Comparison of ENCODE assay signal across 11 mouse cellular contexts in the genomic region with DNA sequence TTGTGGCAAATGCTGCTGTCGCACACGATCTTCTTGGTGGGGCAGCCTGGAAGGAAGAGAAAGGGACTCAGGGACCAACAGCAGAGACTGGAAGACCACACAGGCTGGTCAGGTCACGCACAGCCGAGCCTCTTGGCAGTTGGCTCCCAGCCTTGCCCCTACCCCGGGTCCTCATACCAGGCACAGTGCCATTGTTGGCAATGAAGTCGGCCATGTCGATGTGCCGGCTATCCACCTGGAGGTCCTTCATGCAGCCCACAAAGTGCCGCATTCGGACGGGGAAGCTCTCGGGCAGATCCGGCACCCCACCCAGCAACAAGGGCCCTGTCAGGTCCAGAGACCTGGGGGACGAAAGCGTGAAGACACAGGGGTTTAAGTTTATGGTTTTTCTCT. TPM values are rescaled to one million over a fixed set of nuclear protein-coding genes. Genes with fewer than 3 reads are reported as not detected.
A peak's percentile ranks its signal among the peaks of the same experiment; 100 is the strongest.
DNase-seq lines count a peak whose midpoint lies in the region; ATAC-seq and TF ChIP-seq lines count a peak whose summit lies in the region.
"Had no signal": no experiment of that assay in that cellular context is flagged by ENCODE, and none has a peak within 500 bp of the region (broad histone marks: within the 10 kb centered on the region; RNA-seq: fewer than 3 reads in every experiment).

No protein-coding gene starts in this region.

- no peak overlapping the region for H3K4me2 ChIP-seq in forebrain, embryonic 14.5 days (ENCODE audit: low read length)
- H3K4me2 ChIP-seq in midbrain, embryonic 13.5 days (replicated peaks), result no peak overlapping the region
- H3K4me2 ChIP-seq in intestine, embryonic 15.5 days (replicated peaks), result no peak overlapping the region

- no peak for TF ChIP-seq CTCF in E14TG2a.4 (conservative IDR thresholded peaks at IDR 0.05; ENCODE audit: low read length)

- H3K4me3 ChIP-seq in E14TG2a.4 (replicated peaks; ENCODE audit: low read length), result peak overlapping the region; percentile 60
- H3K4me3 ChIP-seq in forebrain, embryonic 14.5 days (ENCODE audit: low read depth, low read length), result no peak overlapping the region
- no peak overlapping the region for H3K4me3 ChIP-seq in midbrain, embryonic 13.5 days (replicated peaks)
- H3K4me3 ChIP-seq in intestine, embryonic 15.5 days (replicated peaks), result no peak overlapping the region

- no peaks in the 10 kb centered on the region for H3K36me3 ChIP-seq in E14TG2a.4 (ENCODE audit: insufficient read depth, low read length)
- peaks cover 95% of the 10 kb centered on the region for H3K36me3 ChIP-seq in forebrain, embryonic 14.5 days (ENCODE audit: control insufficient read depth, insufficient read depth, low read length)
- peaks cover 95% of the 10 kb centered on the region for H3K36me3 ChIP-seq in midbrain, embryonic 13.5 days
- 0 out of 2 replicates have a peak, but pooled peaks cover 4% of the 10 kb centered on the region for H3K36me3 ChIP-seq in intestine, embryonic 15.5 days

- WGBS in forebrain, embryonic 14.5 days, result 78% methylated on average over 15 of the region's 15 CpGs
- WGBS in midbrain, embryonic 13.5 days, result 81% methylated on average over 15 of the region's 15 CpGs
- WGBS in intestine, embryonic 15.5 days, result 93% methylated on average over 15 of the region's 15 CpGs

- no peak for ATAC-seq in forebrain, embryonic 14.5 days
- ATAC-seq in midbrain, embryonic 13.5 days, result no peak
- no peak for ATAC-seq in intestine, embryonic 15.5 days

- no peak overlapping the region for H3K9ac ChIP-seq in forebrain, embryonic 14.5 days (ENCODE audit: low read length)
- peak overlapping the region; percentile 21; the same call in 1 of the 2 replicates for H3K9ac ChIP-seq in midbrain, embryonic 13.5 days (replicated peaks)
- no peak overlapping the region for H3K9ac ChIP-seq in intestine, embryonic 15.5 days

- peak; percentile 65 for DNase-seq in cerebellum, adult 9-11 months
- DNase-seq in cerebellum, adult 8-10 months, result no peak
- DNase-seq in forebrain, embryonic 14.5 days (ENCODE audit: low spot score), result no peak
- no peak for DNase-seq in right cerebral cortex, postnatal 14 days
- DNase-seq in lung, postnatal 25 days (ENCODE audit: low spot score), result no peak
- DNase-seq: adrenal gland, adult 2 months; thymus, postnatal 4 days had no signal

- H3K27me3 ChIP-seq in E14TG2a.4 (ENCODE audit: insufficient read depth, low read length), result peaks cover 87% of the 10 kb centered on the region
- no peaks in the 10 kb centered on the region for H3K27me3 ChIP-seq in forebrain, embryonic 14.5 days (replicated peaks; ENCODE audit: control insufficient read depth, insufficient read depth, low read length)
- H3K27me3 ChIP-seq in midbrain, embryonic 13.5 days, result no peaks in the 10 kb centered on the region
- H3K27me3 ChIP-seq in intestine, embryonic 15.5 days (replicated peaks), result no peaks in the 10 kb centered on the region

- H3K9me3 ChIP-seq in E14TG2a.4 (ENCODE audit: low read length), result no peaks in the 10 kb centered on the region
- no peaks in the 10 kb centered on the region for H3K9me3 ChIP-seq in forebrain, embryonic 14.5 days (replicated peaks; ENCODE audit: control insufficient read depth, low read length)
- H3K9me3 ChIP-seq in midbrain, embryonic 13.5 days, result no peaks in the 10 kb centered on the region
- no peaks in the 10 kb centered on the region for H3K9me3 ChIP-seq in intestine, embryonic 15.5 days

- peaks cover 73% of the 10 kb centered on the region for H3K4me1 ChIP-seq in E14TG2a.4 (replicated peaks; ENCODE audit: low read depth, low read length)
- H3K4me1 ChIP-seq in forebrain, embryonic 14.5 days (ENCODE audit: control insufficient read depth, insufficient read depth, low read length), result peaks cover 13% of the 10 kb centered on the region
- peaks cover 46% of the 10 kb centered on the region for H3K4me1 ChIP-seq in midbrain, embryonic 13.5 days (replicated peaks)
- peaks cover 4% of the 10 kb centered on the region for H3K4me1 ChIP-seq in intestine, embryonic 15.5 days (replicated peaks)

- H3K27ac ChIP-seq in forebrain, embryonic 14.5 days (ENCODE audit: low read depth, low read length), result peak overlapping the region; percentile 66; the same call in 1 of the 2 replicates
- H3K27ac ChIP-seq in midbrain, embryonic 13.5 days, result peak overlapping the region; percentile 61
- H3K27ac ChIP-seq in intestine, embryonic 15.5 days, result no peak overlapping the region

RNA-seq across cellular contexts. Expression of a gene that starts 12.8 kb away (rescaled TPM):
- polyA plus RNA-seq in forebrain, embryonic 14.5 days (2014; fragmentation: Nextera tagmentation; extraction: Ambion mirVana), result 38.4 and 39.9 TPM in 2 replicates
- 56.5 and 65.5 TPM in 2 replicates for polyA plus RNA-seq in midbrain, embryonic 13.5 days (2015; fragmentation: Nextera tagmentation; extraction: Ambion mirVana)
- polyA plus RNA-seq in intestine, embryonic 15.5 days (2015; fragmentation: Nextera tagmentation; extraction: Ambion mirVana), result 3.2 and 6.1 TPM in 2 replicates

RNA-seq across cellular contexts. Expression of a gene that starts 18.9 kb away (rescaled TPM):
- polyA plus RNA-seq in forebrain, embryonic 14.5 days (2014; fragmentation: Nextera tagmentation; extraction: Ambion mirVana), result 32.6 and 42.0 TPM in 2 replicates
- polyA plus RNA-seq in midbrain, embryonic 13.5 days (2015; fragmentation: Nextera tagmentation; extraction: Ambion mirVana), result 23.7 and 25.4 TPM in 2 replicates
- polyA plus RNA-seq in intestine, embryonic 15.5 days (2015; fragmentation: Nextera tagmentation; extraction: Ambion mirVana), result 28.8 and 30.3 TPM in 2 replicates

RNA-seq across cellular contexts. Expression of a gene that starts 37.8 kb away (rescaled TPM):
- polyA plus RNA-seq in forebrain, embryonic 14.5 days (2014; fragmentation: Nextera tagmentation; extraction: Ambion mirVana), result not detected in 2 replicates
- not detected in 2 replicates for polyA plus RNA-seq in midbrain, embryonic 13.5 days (2015; fragmentation: Nextera tagmentation; extraction: Ambion mirVana)
- not detected in 2 replicates for polyA plus RNA-seq in intestine, embryonic 15.5 days (2015; fragmentation: Nextera tagmentation; extraction: Ambion mirVana)
- polyA plus RNA-seq: adrenal gland, adult 2 months; intestine, embryonic 14.5 days had no signal

RNA-seq across cellular contexts. Expression of a gene that starts 42.5 kb away (rescaled TPM):
- polyA plus RNA-seq in forebrain, embryonic 14.5 days (2014; fragmentation: Nextera tagmentation; extraction: Ambion mirVana), result 227 and 241 TPM in 2 replicates
- polyA plus RNA-seq in midbrain, embryonic 13.5 days (2015; fragmentation: Nextera tagmentation; extraction: Ambion mirVana), result 208 and 216 TPM in 2 replicates
- 145 and 150 TPM in 2 replicates for polyA plus RNA-seq in intestine, embryonic 15.5 days (2015; fragmentation: Nextera tagmentation; extraction: Ambion mirVana)
